Mouse (Mus musculus) hindbrain, embryonic 15.5 days (tissue): Measurements from ENCODE around the gene Hmox2. TPM values are rescaled to one million over a fixed set of nuclear protein-coding genes. Genes with fewer than 3 reads are reported as not detected.
"Not testable (repeated sequence)": the region's sequence is repeated elsewhere in the genome, so short reads cannot be mapped to it uniquely, and the experiment has no call there.

Experiments
- ATAC-seq: fragments of 200-750 bp; cut with Nextera tagmentation; 2 replicates; pipeline ENCODE4 v1.8.0; 2017; ENCODE audit warnings: low read depth, moderate number of reproducible peaks, moderate TSS enrichment; ENCODE audit not compliant: low FRiP score
- H3K27ac ChIP-seq: fragments of 300-500 bp; sonication (generic); replicated peaks from 2 replicates; pipeline ENCODE4 v1.5.1; 2015; ENCODE audit warnings: mild to moderate bottlenecking, inconsistent platforms
- H3K27me3 ChIP-seq: fragments of 300-500 bp; sonication (generic); 2 replicates; pipeline ENCODE4 v1.6.1; 2015; ENCODE audit warnings: control low read depth, inconsistent platforms
- H3K36me3 ChIP-seq: fragments of 300-500 bp; sonication (generic); 2 replicates; pipeline ENCODE4 v1.6.1; 2015; ENCODE audit warnings: control low read depth, inconsistent platforms
- H3K4me1 ChIP-seq: fragments of 300-500 bp; sonication (generic); replicated peaks from 2 replicates; pipeline ENCODE4 v1.6.1; 2015; ENCODE audit warnings: control low read depth, inconsistent platforms
- H3K4me2 ChIP-seq: fragments of 300-500 bp; sonication (generic); 2 replicates; pipeline ENCODE4 v1.6.1; 2015; ENCODE audit warnings: moderate library complexity, mild to moderate bottlenecking, inconsistent platforms
- H3K4me3 ChIP-seq: fragments of 300-500 bp; sonication (generic); 2 replicates; pipeline ENCODE4 v1.5.1; 2015; ENCODE audit warnings: mild to moderate bottlenecking, inconsistent platforms
- H3K9ac ChIP-seq: fragments of 300-500 bp; sonication (generic); 2 replicates; pipeline ENCODE4 v1.6.1; 2015; ENCODE audit warnings: inconsistent platforms
- H3K9me3 ChIP-seq: fragments of 300-500 bp; sonication (generic); 2 replicates; pipeline ENCODE4 v1.6.1; 2016; ENCODE audit warnings: control low read depth, inconsistent platforms
- WGBS: fragments of 180-500 bp; shearing (Covaris S2); methylation state at CpG from one replicate; pipeline ENCODE4 v1.1.7; 2015; 5-methylcytosine and 5-hydroxymethylcytosine counted together
- polyA plus RNA-seq: library from polyadenylated mRNA; unstranded; fragments of >200 nt; fragmentation: Nextera tagmentation; extraction: Ambion mirVana; gene quantifications from 2 replicates; pipeline ENCODE4 v1.2.1, GENCODE M21; 2015

Gene Hmox2
- polyA plus RNA-seq = 108 and 109 TPM in 2 replicates

DNA sequence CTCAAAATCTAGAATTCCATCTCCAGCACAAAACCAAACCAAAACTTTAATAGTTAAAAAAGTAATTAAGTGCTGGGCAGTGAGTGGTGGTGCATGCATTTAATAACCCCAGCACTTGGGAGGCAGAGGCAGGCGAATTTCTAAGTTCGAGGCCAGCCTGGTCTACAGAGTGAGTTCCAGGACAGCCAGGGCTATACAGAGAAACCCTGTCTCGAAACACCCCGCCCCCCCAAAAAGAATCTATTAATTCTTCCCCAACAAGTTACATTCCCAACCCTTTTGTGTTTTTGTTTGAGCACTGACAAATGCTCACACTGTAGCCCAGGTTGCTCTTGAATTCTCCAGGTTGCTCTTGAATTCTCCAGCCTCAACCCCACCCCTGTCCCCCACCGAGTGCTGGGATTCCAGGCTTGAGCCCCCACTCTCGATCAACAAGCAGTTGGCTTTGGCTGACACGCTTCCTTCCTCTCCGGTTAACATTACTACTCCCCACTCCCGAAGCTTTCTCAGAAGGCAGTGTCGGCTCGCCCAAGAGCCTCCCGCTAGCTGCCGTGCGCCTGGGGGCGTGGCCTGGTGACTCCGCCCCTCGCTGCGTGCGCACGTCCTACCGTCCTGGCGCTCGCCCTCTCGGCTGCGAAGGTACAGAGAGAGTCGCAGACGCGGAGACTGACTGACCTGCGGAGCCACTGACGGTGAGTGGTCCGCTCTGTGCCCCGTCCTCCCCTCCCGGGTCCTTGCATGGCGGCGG is at the start of gene Hmox2:
Gene Hmox2 (plus strand): TSS at position 582 of the 748 bp plus-strand sequence.
- peak; percentile 96 for ATAC-seq

DNA sequence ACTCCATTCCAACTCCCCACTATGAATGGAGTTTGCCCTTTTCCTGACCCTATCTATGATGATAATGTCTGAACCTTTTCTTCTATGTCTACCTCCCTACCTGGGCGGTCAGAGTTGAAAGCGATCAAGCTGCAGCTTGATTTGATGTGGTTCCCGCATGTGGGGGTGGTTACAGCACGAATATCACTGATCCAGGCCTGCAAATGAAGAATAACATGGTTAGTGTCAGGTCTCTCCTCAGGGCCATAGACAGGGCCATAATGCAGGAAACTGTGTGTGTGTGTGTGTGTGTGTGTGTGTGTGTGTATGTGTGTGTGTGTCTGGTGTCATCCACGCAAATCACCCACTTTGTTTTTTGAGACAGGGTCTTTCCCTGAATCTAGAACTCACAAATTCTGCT is 49.3 kb upstream of the Hmox2 start:
- ATAC-seq = no peak
- H3K4me1 ChIP-seq = peaks cover 14% of the 10 kb centered on the region
- H3K4me3 ChIP-seq = no peak overlapping the region
- no peak overlapping the region for H3K4me2 ChIP-seq
- no peak overlapping the region for H3K27ac ChIP-seq
- H3K27me3 ChIP-seq = no peaks in the 10 kb centered on the region
- peaks cover 17% of the 10 kb centered on the region for H3K36me3 ChIP-seq
- H3K9ac ChIP-seq = no peak overlapping the region
- 92% methylated on average over 5 of the region's 5 CpGs for WGBS
- H3K9me3 ChIP-seq = no peaks in the 10 kb centered on the region

More for the DNA sequence above, at the start of gene Hmox2:
- 5% methylated on average over 35 of the region's 35 CpGs for WGBS
- peaks cover 20% of the 10 kb centered on the region for H3K4me1 ChIP-seq
- peak within 1 kb of the TSS; percentile 83 for H3K27ac ChIP-seq
- H3K27me3 ChIP-seq = no peaks in the 10 kb centered on the region
- H3K4me3 ChIP-seq = peak within 1 kb of the TSS; percentile 98
- no peaks in the 10 kb centered on the region for H3K9me3 ChIP-seq
- peak within 1 kb of the TSS; percentile 88 for H3K4me2 ChIP-seq
- no peaks in the 10 kb centered on the region for H3K36me3 ChIP-seq
- H3K9ac ChIP-seq = peak within 1 kb of the TSS; percentile 95

DNA sequence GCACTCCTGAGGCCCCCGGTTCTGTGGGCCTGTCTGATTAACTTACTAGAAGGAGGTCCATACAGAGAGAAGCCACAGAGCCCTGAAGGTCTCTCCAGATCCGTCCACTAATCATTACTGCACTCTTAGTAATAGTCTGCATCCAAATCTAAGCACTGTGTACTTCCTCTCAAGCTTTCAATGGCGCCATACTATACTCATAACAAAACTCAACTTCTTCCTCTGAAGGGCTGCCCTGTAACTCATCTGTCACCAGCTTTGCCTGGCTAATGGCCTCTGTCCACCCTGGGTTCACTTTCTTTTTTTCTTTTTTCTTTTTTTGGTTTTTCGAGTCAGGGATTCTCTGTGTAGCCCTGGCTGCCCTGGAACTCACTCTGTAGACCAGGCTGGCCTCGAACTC is 48.1 kb upstream of the Hmox2 start:
- no peak for ATAC-seq
- Histone ChIP-seq H3K36me3 (peaks cover 17% of the 10 kb centered on the region), H3K4me3 (no peak overlapping the region; the same call in 1 of the 2 replicates), H3K27me3 (no peaks in the 10 kb centered on the region), H3K27ac (no peak overlapping the region), H3K9ac (no peak overlapping the region), H3K4me2 (peak overlapping the region; percentile 89), H3K9me3 (no peaks in the 10 kb centered on the region), H3K4me1 (peaks cover 18% of the 10 kb centered on the region)
- 91% methylated on average over 5 of the region's 5 CpGs for WGBS

DNA sequence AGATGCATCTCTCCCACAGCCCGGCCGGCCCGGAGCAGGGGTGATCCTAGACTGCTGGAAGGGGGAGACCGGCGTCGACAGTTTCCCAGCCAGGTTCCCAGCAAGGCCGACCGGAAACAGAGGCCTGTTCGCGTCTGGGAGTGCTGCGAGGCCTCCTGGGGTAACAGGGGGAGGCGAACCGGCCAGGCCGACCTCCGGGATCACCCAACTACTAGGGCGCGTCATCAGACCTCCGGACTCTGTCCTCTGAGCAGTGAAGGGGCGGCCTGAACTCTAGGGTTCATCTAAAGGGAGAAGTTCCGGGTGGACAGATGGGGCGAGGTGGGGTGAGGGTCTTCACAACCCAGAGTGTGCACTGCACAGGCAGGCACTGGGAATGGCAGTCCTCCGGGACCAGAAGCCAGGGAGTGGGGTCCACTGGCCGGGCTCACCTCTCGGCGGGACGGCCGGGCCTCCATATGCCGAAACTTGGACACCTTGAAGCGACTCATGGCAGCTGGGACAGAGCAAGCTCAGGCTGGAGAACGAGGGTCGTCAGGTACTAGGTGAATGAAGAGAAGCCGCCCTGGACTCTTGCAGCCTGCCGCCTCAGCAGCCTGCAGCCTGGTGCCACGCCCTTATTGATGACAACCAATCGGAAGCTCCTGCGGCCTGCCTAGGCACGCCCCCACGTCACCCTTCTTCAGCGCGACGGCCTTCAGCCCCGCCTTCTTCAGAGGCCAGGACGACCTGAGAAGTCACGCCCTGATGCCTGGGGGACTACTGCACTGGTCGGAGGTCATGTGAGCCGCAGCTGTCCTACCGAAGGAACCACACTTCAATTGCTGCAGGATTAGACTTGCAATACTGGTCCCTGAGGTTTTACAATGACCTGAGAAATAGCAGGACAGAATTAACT is 46.8 kb upstream of the Hmox2 start, which contains the start of gene Coro7:
Gene Coro7 (minus strand): TSS at position 657 of the 898 bp plus-strand sequence.
- no peaks in the 10 kb centered on the region for H3K9me3 ChIP-seq
- ATAC-seq = peak; percentile 90
- peaks cover 21% of the 10 kb centered on the region for H3K4me1 ChIP-seq
- peak within 1 kb of the TSS; percentile 89 for H3K4me2 ChIP-seq
- H3K27ac ChIP-seq = peak within 1 kb of the TSS; percentile 60; the same call in 1 of the 2 replicates
- H3K27me3 ChIP-seq = no peaks in the 10 kb centered on the region
- H3K36me3 ChIP-seq = peaks cover 17% of the 10 kb centered on the region
- WGBS = under 1% methylated on average over 45 of the region's 47 CpGs
- H3K4me3 ChIP-seq = peak within 1 kb of the TSS; percentile 67
- H3K9ac ChIP-seq = peak within 1 kb of the TSS; percentile 72

DNA sequence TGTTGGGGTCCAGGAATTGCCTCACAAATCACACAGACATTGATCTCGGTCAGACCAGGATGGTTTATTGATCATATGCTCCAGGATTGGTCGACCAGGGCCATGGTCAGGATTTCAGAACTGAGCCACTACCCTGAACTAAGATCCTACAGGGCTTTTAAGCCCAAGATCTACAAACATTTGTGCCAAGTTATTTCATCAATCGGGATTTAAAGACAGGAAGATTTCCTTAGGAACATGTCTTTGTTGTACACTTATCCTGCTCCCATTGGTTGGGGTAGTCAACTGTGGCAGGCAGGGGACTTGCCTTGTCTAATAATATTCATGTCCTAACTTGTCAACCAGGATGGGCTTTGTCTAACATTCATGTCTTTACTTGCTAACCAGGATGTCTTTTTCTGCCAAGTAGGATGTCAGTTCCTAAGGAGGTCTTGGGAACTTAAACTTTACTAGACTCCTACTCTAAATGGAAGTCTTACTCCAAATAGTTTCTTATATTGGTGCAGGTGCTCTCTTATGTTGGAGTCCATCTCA is 45.2 kb upstream of the Hmox2 start:
- H3K9ac ChIP-seq, H3K9me3 ChIP-seq, H3K4me2 ChIP-seq, H3K27me3 ChIP-seq, H3K27ac ChIP-seq, ATAC-seq, H3K36me3 ChIP-seq, H3K4me3 ChIP-seq: not testable (repeated sequence)
- peaks cover 37% of the 10 kb centered on the region for H3K4me1 ChIP-seq
- WGBS = 79% methylated on average over 3 of the region's 3 CpGs

DNA sequence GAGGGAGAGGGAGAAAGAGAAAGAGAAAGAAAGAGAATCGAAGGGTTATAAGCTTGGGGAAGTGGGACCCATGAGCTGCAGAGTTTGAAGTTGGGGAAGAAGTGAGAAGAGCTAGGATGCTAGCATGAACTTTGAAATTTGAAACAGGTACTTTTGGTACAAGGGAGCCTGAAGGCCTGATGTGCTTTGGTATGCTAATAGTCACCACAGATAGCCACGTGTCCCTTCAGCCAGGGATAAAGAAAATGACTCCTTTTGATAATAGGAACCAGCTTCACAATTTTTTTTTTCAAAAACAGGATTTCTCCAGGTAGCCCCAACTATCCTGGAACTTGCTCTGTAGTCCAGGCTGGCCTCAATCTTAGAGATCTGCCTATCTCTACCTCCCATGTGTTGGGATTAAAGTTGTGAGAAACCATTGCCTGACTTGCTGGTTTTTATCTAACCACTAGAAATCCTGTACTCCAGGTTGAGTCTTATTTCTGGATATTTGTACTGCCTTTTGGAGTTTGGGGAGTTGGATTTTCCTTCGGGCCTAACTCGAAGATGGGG is 43.5 kb upstream of the Hmox2 start:
- H3K9me3 ChIP-seq = no peaks in the 10 kb centered on the region
- H3K27me3 ChIP-seq = no peaks in the 10 kb centered on the region
- peak overlapping the region; percentile 82 for H3K4me3 ChIP-seq
- peaks cover 3% of the 10 kb centered on the region for H3K36me3 ChIP-seq
- ATAC-seq = no peak
- peak overlapping the region; percentile 89; the same call in 1 of the 2 replicates for H3K27ac ChIP-seq
- peaks cover 37% of the 10 kb centered on the region for H3K4me1 ChIP-seq
- H3K4me2 ChIP-seq = peak overlapping the region; percentile 93
- 84% methylated on average over 4 of the region's 4 CpGs for WGBS
- no peak overlapping the region for H3K9ac ChIP-seq

DNA sequence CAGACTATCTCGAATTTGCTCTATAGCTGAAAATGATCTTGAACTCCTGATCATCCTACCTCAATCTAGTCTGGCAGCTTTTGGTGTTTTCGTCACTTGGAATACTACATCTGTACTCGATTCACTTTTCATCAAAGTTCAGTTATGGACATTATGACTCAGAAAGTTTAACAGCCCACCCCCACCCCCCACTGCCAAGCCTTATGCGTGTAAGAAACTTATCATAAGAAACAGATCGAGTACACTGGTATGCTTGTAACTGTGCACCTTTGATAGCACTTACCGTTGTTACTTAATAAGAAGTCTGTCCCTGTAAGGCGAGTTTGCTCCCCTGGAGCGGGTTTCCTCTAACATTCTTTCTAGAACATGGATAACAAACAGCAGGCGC is 43.0 kb upstream of the Hmox2 start:
- peak overlapping the region; percentile 89 for H3K27ac ChIP-seq
- H3K36me3 ChIP-seq = peaks cover 6% of the 10 kb centered on the region
- H3K9me3 ChIP-seq = no peaks in the 10 kb centered on the region
- ATAC-seq = no peak
- H3K4me2 ChIP-seq = peak overlapping the region; percentile 93
- H3K27me3 ChIP-seq = no peaks in the 10 kb centered on the region
- peaks cover 32% of the 10 kb centered on the region for H3K4me1 ChIP-seq
- peak overlapping the region; percentile 94 for H3K9ac ChIP-seq
- peak overlapping the region; percentile 82 for H3K4me3 ChIP-seq
- 33% methylated on average over 9 of the region's 9 CpGs for WGBS

DNA sequence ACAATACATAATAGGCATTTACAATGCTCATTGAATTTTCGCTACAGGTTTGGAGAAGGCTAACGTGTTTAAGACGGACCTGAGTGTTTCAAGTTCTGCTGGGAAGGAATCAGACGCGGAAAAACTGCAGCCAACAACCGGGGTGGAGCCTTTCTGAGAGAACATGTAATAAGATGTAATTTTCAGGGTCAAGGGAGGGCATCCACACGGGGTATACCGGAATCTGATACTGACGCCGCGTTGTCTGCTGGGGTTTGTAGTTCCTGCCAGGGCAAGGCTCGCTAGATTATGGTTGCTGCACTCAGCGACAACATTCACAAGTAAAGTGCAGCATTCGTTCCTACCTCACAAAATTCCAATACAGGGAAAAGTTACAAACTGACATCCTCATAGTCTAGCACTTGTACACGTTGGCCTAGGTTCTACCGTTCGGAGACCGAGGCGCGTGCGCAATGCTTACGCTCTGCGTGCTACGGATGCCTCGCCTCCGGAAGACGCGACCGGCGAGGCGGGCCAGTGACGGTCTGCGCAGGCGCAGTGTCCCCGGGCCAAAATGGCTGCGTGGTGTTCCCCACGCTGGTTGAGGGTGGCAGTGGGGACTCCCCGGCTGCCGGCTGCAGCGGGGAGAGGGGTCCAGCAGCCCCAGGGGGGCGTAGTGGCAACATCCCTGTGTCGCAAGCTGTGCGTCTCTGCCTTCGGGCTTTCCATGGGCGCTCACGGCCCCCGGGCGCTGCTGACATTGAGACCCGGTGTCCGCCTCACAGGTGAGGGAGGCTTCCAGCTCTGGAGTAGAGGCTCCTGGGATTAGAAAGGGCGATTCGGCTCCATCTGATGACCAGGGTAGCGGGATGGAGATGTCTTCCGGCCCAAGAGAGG is 42.3 kb upstream of the Hmox2 start:
- H3K4me2 ChIP-seq = peak overlapping the region; percentile 93
- H3K9me3 ChIP-seq = no peaks in the 10 kb centered on the region
- peak overlapping the region; percentile 94 for H3K9ac ChIP-seq
- peak overlapping the region; percentile 82 for H3K4me3 ChIP-seq
- H3K36me3 ChIP-seq = peaks cover 10% of the 10 kb centered on the region
- ATAC-seq = peak; percentile 93
- no peaks in the 10 kb centered on the region for H3K27me3 ChIP-seq
- H3K27ac ChIP-seq = peak overlapping the region; percentile 89
- under 1% methylated on average over 54 of the region's 54 CpGs for WGBS
- peaks cover 26% of the 10 kb centered on the region for H3K4me1 ChIP-seq

DNA sequence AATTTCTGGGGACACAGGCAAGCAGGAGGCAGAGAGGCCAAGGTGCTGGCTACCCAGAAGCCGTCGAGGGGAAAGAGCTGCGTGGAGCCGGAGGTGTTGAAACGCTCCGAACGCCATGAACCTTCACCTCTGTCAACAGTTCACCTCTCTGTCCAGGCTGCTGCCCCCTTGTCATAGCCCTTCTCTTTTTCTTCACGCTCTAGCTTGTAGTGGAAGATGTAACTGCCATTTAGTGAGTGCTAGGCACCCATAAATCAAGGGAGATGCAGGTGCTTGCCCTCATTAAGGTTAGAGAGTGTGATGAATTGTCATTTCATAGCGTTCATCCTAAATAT is 41.7 kb upstream of the Hmox2 start:
- peak overlapping the region; percentile 82 for H3K4me3 ChIP-seq
- WGBS = 3% methylated on average over 9 of the region's 9 CpGs
- peaks cover 22% of the 10 kb centered on the region for H3K4me1 ChIP-seq
- H3K27me3 ChIP-seq = no peaks in the 10 kb centered on the region
- H3K9me3 ChIP-seq = no peaks in the 10 kb centered on the region
- H3K36me3 ChIP-seq = peaks cover 15% of the 10 kb centered on the region
- H3K4me2 ChIP-seq = peak overlapping the region; percentile 93
- no peak for ATAC-seq
- peak overlapping the region; percentile 94 for H3K9ac ChIP-seq
- H3K27ac ChIP-seq = peak overlapping the region; percentile 89

DNA sequence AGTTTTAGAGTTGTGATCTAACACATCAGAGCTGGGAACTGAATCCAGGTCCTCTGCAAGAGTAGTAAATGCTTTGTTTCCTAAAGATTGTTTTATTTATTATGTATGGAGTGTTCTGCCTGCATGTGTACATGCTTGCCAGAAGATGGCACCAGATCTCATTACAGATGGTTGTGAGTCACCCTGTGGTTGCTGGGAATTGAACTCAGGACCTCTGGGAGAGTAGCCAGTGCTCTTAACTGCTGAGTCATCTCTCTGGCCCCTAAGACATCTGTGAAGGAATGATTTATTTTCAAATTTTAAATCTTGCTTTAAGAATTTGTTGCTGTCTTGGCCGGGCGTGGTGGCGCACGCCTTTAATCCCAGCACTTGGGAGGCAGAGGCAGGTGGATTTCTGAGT is 36.8 kb upstream of the Hmox2 start:
- not testable (repeated sequence) for H3K9me3 ChIP-seq, H3K27ac ChIP-seq, H3K4me2 ChIP-seq, H3K27me3 ChIP-seq, H3K4me3 ChIP-seq, ATAC-seq, H3K9ac ChIP-seq
- WGBS = 98% methylated on average over 4 of the region's 4 CpGs
- Histone ChIP-seq H3K4me1 (peaks cover 15% of the 10 kb centered on the region), H3K36me3 (peaks cover 62% of the 10 kb centered on the region)

DNA sequence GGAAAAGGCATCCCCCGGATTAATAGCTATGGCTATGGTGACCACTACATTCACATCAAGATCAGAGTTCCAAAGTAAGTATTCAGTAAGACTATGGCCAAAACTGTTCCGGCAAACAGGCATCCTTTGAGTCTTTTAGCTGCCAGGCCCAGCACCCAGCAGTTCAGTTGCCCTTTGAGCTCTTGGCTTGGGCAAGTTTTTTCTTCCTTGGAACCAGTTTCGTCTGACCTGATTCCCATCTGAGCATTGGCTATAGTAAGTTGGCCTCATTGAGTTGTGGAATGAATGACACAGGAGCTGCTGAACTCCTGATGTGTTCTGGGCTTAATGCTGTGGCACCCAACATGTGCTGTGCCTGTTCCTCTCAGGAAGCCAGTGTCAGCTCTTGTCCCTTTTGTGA is 24.9 kb upstream of the Hmox2 start:
- no peak overlapping the region for H3K4me3 ChIP-seq
- H3K27me3 ChIP-seq = no peaks in the 10 kb centered on the region
- whole genome bisulfite sequencing = 98% methylated on average over 3 of the region's 3 CpGs
- no peaks in the 10 kb centered on the region for H3K9me3 ChIP-seq
- H3K9ac ChIP-seq = no peak overlapping the region
- H3K27ac ChIP-seq = no peak overlapping the region
- no peaks in the 10 kb centered on the region for H3K4me1 ChIP-seq
- H3K36me3 ChIP-seq = peaks cover 82% of the 10 kb centered on the region
- no peak for ATAC-seq
- H3K4me2 ChIP-seq = no peak overlapping the region
